Mouse (Mus musculus) ovary, postnatal 36 days (tissue): ENCODE results near the gene Cnnm3.

Experiments used
- DNase-seq: peaks from one replicate; pipeline ENCODE4 v3.0.0; 2022; ENCODE audit warnings: low spot score, mixed read lengths

Cnnm3 gene

GRCm38 (mm10) chr1:36497312-36497711, 14.4 kb upstream of the Cnnm3 start:
- no peak for DNase-seq

- DNase-seq, result peak; percentile 68
Measured at GRCm38 (mm10) chr1:36501261-36501660, 10.4 kb upstream of the Cnnm3 start.

DNA sequence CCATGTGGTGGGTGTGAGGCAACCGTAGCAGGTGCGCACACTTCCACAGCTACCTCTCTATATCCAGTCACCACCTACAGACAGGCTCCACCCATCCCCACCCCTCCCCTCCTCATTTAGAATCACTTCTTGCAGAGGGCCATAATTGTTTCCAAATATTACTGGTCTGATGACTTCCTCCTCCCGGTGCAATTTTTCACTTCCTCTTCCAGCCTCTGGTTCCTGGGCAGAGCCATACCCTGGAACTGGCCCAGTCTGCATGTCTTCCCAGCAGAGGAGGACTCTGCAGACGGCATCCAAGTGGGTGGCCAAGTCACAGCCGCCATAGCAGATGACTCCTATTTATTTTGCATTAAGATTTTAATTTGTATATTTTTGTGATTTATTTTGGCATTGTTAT, 3.4 kb upstream of the Cnnm3 start:
- DNase-seq, result no peak

DNA sequence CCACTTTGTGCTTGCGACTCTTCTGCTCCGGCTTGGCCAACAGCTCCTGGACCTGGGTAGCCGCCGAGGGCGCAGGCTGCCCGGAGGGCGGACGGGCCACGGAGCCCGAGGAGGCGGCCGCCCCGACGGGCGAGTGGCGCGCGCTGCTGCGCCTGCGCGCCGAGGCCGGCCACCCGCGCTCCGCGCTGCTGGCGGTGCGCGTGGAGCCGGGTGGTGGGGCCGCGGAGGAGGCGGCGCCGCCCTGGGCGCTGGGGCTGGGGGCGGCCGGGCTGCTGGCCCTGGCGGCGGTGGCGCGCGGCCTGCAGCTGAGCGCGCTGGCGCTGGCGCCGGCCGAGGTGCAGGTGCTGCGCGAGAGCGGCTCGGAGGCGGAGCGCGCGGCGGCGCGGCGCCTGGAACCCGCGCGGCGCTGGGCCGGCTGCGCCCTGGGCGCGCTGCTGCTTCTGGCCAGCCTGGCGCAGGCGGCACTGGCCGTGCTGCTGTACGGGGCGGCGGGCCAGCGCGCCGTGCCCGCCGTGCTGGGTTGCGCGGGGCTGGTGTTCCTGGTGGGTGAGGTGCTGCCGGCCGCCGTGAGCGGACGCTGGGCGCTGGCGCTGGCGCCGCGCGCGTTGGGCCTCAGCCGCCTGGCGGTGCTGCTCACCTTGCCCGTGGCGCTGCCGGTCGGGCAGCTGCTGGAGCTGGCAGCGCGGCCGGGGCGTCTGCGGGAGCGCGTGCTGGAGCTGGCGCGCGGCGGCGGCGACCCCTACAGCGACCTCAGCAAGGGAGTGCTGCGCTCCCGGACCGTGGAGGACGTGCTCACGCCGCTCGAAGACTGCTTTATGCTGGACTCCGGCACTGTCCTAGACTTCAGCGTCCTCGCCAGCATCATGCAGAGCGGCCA, 660 bp downstream of the Cnnm3 start:
- peak; percentile 65 for DNase-seq

DNA sequence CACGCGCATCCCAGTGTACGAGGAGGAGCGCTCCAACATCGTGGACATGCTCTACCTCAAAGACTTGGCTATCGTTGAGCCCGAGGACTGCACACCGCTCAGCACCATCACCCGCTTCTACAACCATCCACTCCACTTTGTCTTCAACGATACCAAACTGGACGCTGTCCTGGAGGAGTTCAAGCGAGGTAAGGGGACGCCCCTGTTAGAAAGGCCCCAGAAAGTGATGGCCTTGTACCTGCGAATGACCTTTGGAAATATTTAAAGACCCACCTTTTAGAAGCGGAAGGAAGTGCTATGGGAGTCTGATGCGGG, 1.3 kb downstream of the Cnnm3 start:
- DNase-seq, result no peak

GRCm38 (mm10) chr1:36513310-36513709, 1.6 kb downstream of the Cnnm3 start:
- no peak for DNase-seq

- DNase-seq, result no peak
Measured at GRCm38 (mm10) chr1:36513718-36514117, 2.1 kb downstream of the Cnnm3 start.

DNA sequence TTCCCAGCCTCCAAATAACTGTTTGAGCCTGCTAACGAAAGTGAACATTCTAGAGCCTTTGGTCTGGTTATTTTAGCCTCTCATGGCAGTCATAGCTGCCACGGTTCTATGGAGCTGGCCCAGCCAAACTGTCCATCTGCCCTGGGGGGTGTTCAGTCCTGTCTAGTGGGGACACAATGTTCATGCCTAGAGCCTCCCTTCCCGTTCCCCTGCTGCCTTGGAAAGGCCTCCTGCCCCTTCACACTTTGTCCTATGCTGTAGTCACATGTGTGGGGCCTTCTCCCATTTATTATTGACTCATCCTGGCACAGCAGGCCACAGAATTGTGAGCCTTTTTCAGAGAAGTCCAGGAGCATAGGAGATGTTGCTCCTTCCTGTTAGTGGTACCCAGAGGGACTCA, 6.6 kb downstream of the Cnnm3 start:
- DNase-seq, result no peak

DNA sequence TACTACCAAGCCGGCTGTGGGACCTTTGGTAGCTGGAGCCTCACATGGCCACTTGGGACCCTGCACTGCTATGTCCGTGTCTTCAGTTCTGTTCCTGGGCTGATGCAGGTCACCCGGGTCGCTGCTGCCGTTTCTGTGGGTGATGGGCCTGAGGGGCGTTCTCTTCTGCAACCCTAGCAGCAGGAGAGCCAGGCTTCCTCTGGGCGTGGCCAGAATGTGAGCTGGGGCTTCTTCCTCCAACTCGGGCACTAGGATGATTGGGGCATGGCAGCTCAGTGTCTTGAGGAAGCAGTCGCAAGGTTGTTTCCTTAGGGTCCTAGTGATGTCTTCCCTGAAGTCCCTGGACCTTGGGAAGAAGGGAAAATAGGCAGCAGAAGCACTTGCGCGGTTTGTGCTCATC, 8.0 kb downstream of the Cnnm3 start:
- no peak for DNase-seq

DNA sequence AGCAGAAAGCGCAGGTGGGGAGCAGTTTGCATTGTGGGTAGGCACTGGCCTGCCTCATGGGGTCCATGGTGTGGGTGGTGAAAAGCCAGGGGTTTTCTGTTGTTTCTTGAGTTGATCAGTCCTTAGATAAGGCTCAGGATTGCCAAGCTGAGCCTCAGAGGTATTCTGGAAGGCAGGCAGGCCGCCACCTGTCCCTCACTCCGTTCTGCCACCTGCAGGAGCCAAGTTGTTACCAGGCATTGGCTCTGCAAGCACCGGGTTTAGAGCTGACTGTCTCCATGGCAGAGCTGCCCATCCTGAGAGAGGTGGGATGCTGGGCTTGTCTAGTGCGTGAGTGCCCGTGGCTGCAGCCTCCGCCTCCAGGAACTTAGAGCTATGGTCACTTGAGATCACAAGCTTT, 10.5 kb downstream of the Cnnm3 start:
- DNase-seq, result no peak

DNA sequence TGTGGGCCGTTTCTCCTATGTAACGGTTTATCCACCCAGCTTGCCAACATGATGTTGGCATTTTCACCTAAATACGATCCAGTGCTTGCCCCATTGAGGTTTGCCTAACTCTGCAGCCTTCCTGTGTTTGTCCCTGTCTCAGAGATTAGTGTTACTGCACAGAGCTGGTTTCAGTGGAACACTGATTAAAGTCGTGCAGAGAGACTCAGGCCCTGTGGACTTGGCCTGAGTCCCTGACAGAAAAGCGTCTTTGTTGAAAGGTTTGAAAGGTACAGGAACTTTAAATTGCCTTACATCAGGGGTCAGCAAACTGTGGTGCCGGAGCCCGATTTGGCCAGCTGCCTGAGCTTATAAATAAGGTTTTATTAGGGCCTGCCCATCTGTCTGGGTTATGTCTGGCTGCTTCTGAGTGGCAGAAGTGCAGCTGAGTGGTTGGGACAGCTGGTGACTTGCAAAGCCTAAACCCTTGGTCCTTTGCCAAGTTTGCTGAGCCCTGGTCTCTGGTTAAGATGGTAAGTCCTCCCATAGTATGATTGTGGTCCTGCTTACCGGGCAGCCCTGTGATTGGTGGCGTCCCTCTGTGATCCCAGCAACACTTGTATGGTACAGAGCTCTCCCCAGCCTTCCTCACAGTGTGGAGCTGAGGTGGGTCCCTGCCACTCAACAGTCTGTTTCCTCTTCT, 11.8 kb downstream of the Cnnm3 start:
- DNase-seq, result no peak

GRCm38 (mm10) chr1:36524058-36524457, 12.4 kb downstream of the Cnnm3 start:
- no peak for DNase-seq

GRCm38 (mm10) chr1:36525774-36526173, 14.1 kb downstream of the Cnnm3 start:
- no peak for DNase-seq

GRCm38 (mm10) chr1:36526903-36527302, 15.2 kb downstream of the Cnnm3 start:
- DNase-seq, result no peak

DNA sequence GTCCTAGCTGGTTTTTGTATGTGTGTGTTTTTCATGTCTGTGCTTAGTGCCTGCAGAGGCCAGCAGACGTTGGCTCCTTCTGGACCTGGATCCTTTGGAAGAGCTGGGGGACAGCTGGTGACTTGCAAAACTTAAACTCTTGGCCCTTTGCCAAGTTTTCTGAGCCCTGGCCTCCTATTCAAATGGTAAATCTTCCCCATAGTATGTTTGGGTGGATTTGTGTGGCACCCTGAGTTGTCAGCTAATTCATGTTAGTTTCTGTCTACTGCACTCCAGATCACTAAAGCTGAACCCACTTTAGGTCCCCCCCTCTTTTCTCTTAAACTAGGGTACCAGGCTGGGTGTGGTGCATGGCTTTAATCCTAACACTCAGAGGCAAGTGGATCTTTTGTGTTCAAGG, 16.7 kb downstream of the Cnnm3 start:
- DNase-seq, result no peak

DNA sequence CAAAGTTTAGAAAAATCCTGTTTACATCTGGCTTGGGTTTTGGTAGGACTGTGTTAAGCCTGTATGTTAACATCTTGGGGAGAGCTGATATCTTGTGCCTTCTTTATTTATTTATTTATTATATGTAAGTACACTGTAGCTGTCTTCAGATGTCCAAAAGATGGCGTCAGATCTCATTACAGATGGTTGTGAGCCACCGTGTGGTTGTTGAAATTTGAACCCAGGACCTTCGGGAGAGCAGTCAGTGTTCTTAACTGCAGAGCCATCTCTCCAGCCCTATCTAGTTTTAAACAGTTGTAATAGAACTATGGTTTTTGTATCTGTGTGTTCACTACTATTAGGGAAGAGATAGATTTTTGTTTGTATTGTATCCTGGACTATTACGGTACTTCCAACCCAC, 17.6 kb downstream of the Cnnm3 start:
- DNase-seq, result no peak

GRCm38 (mm10) chr1:36529875-36530274, 18.2 kb downstream of the Cnnm3 start:
- no peak for DNase-seq

GRCm38 (mm10) chr1:36530485-36530884, 18.8 kb downstream of the Cnnm3 start:
- DNase-seq, result no peak

DNA sequence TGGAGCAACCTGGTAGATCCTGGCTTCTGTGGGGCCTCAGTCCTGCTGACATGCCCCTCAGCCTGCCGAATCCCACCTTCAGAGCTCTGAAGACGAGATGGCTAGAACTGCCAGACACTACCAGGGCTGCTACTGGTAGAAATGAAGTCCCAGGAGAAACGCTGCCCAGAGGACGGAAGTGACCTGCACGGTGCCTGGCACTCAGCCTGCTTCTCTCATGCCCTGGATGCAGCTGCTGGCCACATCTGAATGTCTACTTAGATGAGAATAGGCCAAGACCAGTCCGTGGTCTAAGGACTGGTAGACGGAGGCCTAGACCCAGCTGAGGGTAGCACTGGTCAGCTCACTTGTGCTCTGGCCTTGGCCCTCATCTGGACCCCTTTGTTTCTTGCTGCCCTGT, 19.3 kb downstream of the Cnnm3 start:
- no peak for DNase-seq

GRCm38 (mm10) chr1:36531461-36531860, 19.8 kb downstream of the Cnnm3 start:
- DNase-seq, result no peak

- no peak for DNase-seq
Measured at GRCm38 (mm10) chr1:36533546-36533945, 21.9 kb downstream of the Cnnm3 start.

DNA sequence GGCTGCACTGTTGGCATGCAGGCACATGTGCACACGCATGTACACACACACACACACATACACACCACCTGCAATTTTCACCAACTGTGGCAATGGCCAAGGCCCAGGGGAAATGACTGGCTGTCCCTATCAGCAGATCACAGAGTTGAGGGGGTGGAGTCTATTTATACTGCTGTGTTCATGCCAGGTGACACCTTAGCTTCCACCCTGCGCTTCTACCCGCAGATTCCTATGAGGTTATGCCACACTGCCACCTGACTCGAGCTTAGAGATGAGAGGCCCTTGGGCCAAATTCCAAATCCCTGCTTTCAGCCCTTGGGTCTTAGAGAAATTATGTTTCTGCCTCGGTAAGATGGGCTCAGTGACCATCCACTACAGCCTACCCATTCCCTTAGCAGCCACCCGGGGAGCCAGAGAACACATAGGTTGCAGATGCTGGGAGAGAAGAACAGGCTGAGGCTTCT, 23.0 kb downstream of the Cnnm3 start:
- DNase-seq, result no peak
